Mouse (Mus musculus) intestine, embryonic 15.5 days (tissue): ENCODE data around the gene Gm20388. TPM values are rescaled to one million over a fixed set of nuclear protein-coding genes. Genes with fewer than 3 reads are reported as not detected.

Experiments used
- ATAC-seq: fragments of 200-750 bp; cut with Nextera tagmentation; 2 replicates; pipeline ENCODE4 v1.8.0; 2017; ENCODE audit warnings: moderate TSS enrichment, moderate library complexity
- H3K27ac ChIP-seq: fragments of 300-500 bp; sonication (generic); 2 replicates; pipeline ENCODE4 v1.5.1; 2015; ENCODE audit warnings: mild to moderate bottlenecking, inconsistent platforms
- H3K27me3 ChIP-seq: fragments of 300-500 bp; sonication (generic); replicated peaks from 2 replicates; pipeline ENCODE4 v1.6.1; 2015; ENCODE audit warnings: inconsistent platforms
- H3K36me3 ChIP-seq: fragments of 300-500 bp; sonication (generic); 2 replicates; pipeline ENCODE4 v1.6.1; 2015; ENCODE audit warnings: inconsistent platforms
- H3K4me1 ChIP-seq: fragments of 300-500 bp; sonication (generic); replicated peaks from 2 replicates; pipeline ENCODE4 v1.6.1; 2015; ENCODE audit warnings: inconsistent platforms
- H3K4me2 ChIP-seq: fragments of 300-500 bp; sonication (generic); replicated peaks from 2 replicates; pipeline ENCODE4 v1.6.1; 2015; ENCODE audit warnings: mild to moderate bottlenecking, inconsistent platforms
- H3K4me3 ChIP-seq: fragments of 300-500 bp; sonication (generic); replicated peaks from 2 replicates; pipeline ENCODE4 v1.5.1; 2015; ENCODE audit warnings: inconsistent platforms
- H3K9ac ChIP-seq: fragments of 300-500 bp; sonication (generic); 2 replicates; pipeline ENCODE4 v1.6.1; 2015; ENCODE audit warnings: inconsistent platforms
- H3K9me3 ChIP-seq: fragments of 300-500 bp; sonication (generic); 2 replicates; pipeline ENCODE4 v1.6.1; 2016; ENCODE audit warnings: inconsistent platforms
- WGBS: fragments of 180-500 bp; shearing (Covaris S2); methylation state at CpG from one replicate; pipeline ENCODE4 v1.1.7; 2015; 5-methylcytosine and 5-hydroxymethylcytosine counted together
- polyA plus RNA-seq: library from polyadenylated mRNA; unstranded; fragments of >200 nt; fragmentation: Nextera tagmentation; extraction: Ambion mirVana; gene quantifications from 2 replicates; pipeline ENCODE4 v1.2.1, GENCODE M21; 2015

Gm20388 gene
- polyA plus RNA-seq, 1 experiment from 2014 or later = not detected

GRCm38 (mm10) chr8:123503801-123504467, 3593.3 kb downstream of the Gm20388 start:
- Histone ChIP-seq H3K27ac (no peak overlapping the region), H3K4me1 (no peaks in the 10 kb centered on the region), H3K27me3 (no peaks in the 10 kb centered on the region), H3K36me3 (peaks cover 62% of the 10 kb centered on the region), H3K4me3 (no peak overlapping the region), H3K4me2 (no peak overlapping the region), H3K9ac (no peak overlapping the region), H3K9me3 (no peaks in the 10 kb centered on the region)
- no peak for ATAC-seq
- WGBS = over 99% methylated on average over 6 of the region's 6 CpGs

GRCm38 (mm10) chr8:123504591-123505195, 3594.1 kb downstream of the Gm20388 start:
- no peaks in the 10 kb centered on the region for H3K27me3 ChIP-seq
- H3K9me3 ChIP-seq = no peaks in the 10 kb centered on the region
- ATAC-seq = no peak
- H3K4me2 ChIP-seq = no peak overlapping the region
- WGBS = 92% methylated on average over 9 of the region's 9 CpGs
- no peak overlapping the region for H3K4me3 ChIP-seq
- peaks cover 59% of the 10 kb centered on the region for H3K36me3 ChIP-seq
- H3K27ac ChIP-seq = no peak overlapping the region
- no peaks in the 10 kb centered on the region for H3K4me1 ChIP-seq
- H3K9ac ChIP-seq = no peak overlapping the region

- ATAC-seq = no peak
- 78% methylated on average over 4 of the region's 4 CpGs for WGBS
- Histone ChIP-seq H3K27ac (no peak overlapping the region), H3K9me3 (no peaks in the 10 kb centered on the region), H3K4me2 (no peak overlapping the region), H3K4me3 (no peak overlapping the region), H3K9ac (no peak overlapping the region), H3K27me3 (no peaks in the 10 kb centered on the region), H3K4me1 (no peaks in the 10 kb centered on the region), H3K36me3 (peaks cover 56% of the 10 kb centered on the region)
These were observed 3594.6 kb downstream of the Gm20388 start for GRCm38 (mm10) chr8:123505267-123505666.

GRCm38 (mm10) chr8:123505695-123506094, 3595.1 kb downstream of the Gm20388 start:
- H3K27ac ChIP-seq = no peak overlapping the region
- H3K27me3 ChIP-seq = no peaks in the 10 kb centered on the region
- WGBS = 71% methylated on average over 9 of the region's 9 CpGs
- no peak overlapping the region for H3K9ac ChIP-seq
- no peak overlapping the region for H3K4me2 ChIP-seq
- peaks cover 53% of the 10 kb centered on the region for H3K36me3 ChIP-seq
- no peaks in the 10 kb centered on the region for H3K4me1 ChIP-seq
- no peak for ATAC-seq
- no peaks in the 10 kb centered on the region for H3K9me3 ChIP-seq
- H3K4me3 ChIP-seq = no peak overlapping the region

GRCm38 (mm10) chr8:123507153-123507552, 3596.5 kb downstream of the Gm20388 start:
- no peaks in the 10 kb centered on the region for H3K9me3 ChIP-seq
- peaks cover 39% of the 10 kb centered on the region for H3K36me3 ChIP-seq
- no peak overlapping the region for H3K4me2 ChIP-seq
- H3K27me3 ChIP-seq = no peaks in the 10 kb centered on the region
- no peak overlapping the region for H3K9ac ChIP-seq
- no peaks in the 10 kb centered on the region for H3K4me1 ChIP-seq
- no peak overlapping the region for H3K4me3 ChIP-seq
- H3K27ac ChIP-seq = no peak overlapping the region
- 94% methylated on average over 5 of the region's 5 CpGs for WGBS
- ATAC-seq = no peak

- Histone ChIP-seq H3K4me2 (no peak overlapping the region), H3K27ac (no peak overlapping the region), H3K27me3 (peaks cover 29% of the 10 kb centered on the region), H3K4me1 (peaks cover 9% of the 10 kb centered on the region), H3K36me3 (0 out of 2 replicates have a peak, but pooled peaks cover 12% of the 10 kb centered on the region), H3K9me3 (no peaks in the 10 kb centered on the region), H3K9ac (no peak overlapping the region), H3K4me3 (no peak overlapping the region)
- 76% methylated on average over 5 of the region's 5 CpGs for WGBS
- ATAC-seq = no peak
These were observed 3600.2 kb downstream of the Gm20388 start for GRCm38 (mm10) chr8:123510819-123511218.

- H3K9ac ChIP-seq = no peak overlapping the region
These were observed 3603.5 kb downstream of the Gm20388 start for GRCm38 (mm10) chr8:123514136-123514535.

GRCm38 (mm10) chr8:123514781-123515539, 3604.3 kb downstream of the Gm20388 start, which contains the start of gene Dbndd1:
TSS of gene Dbndd1 (minus strand) at chr8:123515463.
- Histone ChIP-seq H3K9me3 (no peaks in the 10 kb centered on the region), H3K9ac (peak within 1 kb of the TSS; percentile 54), H3K4me2 (peak within 1 kb of the TSS; percentile 100), H3K4me1 (peaks cover 20% of the 10 kb centered on the region), H3K4me3 (peak within 1 kb of the TSS; percentile 66), H3K27ac (peak within 1 kb of the TSS; percentile 14; the same call in 1 of the 2 replicates), H3K27me3 (peaks cover 44% of the 10 kb centered on the region), H3K36me3 (no peaks in the 10 kb centered on the region)
- WGBS = 1% methylated on average over 59 of the region's 63 CpGs
- ATAC-seq = peak; percentile 24; the same call in 1 of the 2 replicates

More at GRCm38 (mm10) chr8:123514136-123514535, 3603.5 kb downstream of the Gm20388 start:
- peaks cover 14% of the 10 kb centered on the region for H3K4me1 ChIP-seq
- H3K4me3 ChIP-seq = peak overlapping the region; percentile 66
- WGBS = 3% methylated on average over 9 of the region's 9 CpGs
- H3K27me3 ChIP-seq = peaks cover 44% of the 10 kb centered on the region
- H3K9me3 ChIP-seq = no peaks in the 10 kb centered on the region
- H3K27ac ChIP-seq = no peak overlapping the region
- no peak for ATAC-seq
- H3K4me2 ChIP-seq = peak overlapping the region; percentile 100
- no peaks in the 10 kb centered on the region for H3K36me3 ChIP-seq

GRCm38 (mm10) chr8:123515540-123515897, 3604.9 kb downstream of the Gm20388 start:
- peak overlapping the region; percentile 66 for H3K4me3 ChIP-seq
- peaks cover 44% of the 10 kb centered on the region for H3K27me3 ChIP-seq
- WGBS = 2% methylated on average over 11 of the region's 11 CpGs
- H3K27ac ChIP-seq = no peak overlapping the region
- H3K36me3 ChIP-seq = no peaks in the 10 kb centered on the region
- H3K4me1 ChIP-seq = peaks cover 20% of the 10 kb centered on the region
- H3K9ac ChIP-seq = no peak overlapping the region
- no peak for ATAC-seq
- peak overlapping the region; percentile 100 for H3K4me2 ChIP-seq
- H3K9me3 ChIP-seq = no peaks in the 10 kb centered on the region

GRCm38 (mm10) chr8:123516596-123516995, 3606.0 kb downstream of the Gm20388 start:
- H3K36me3 ChIP-seq = no peaks in the 10 kb centered on the region
- no peak for ATAC-seq
- 49% methylated on average over 2 of the region's 2 CpGs for WGBS
- H3K9ac ChIP-seq = no peak overlapping the region
- H3K4me2 ChIP-seq = no peak overlapping the region
- peaks cover 44% of the 10 kb centered on the region for H3K27me3 ChIP-seq
- peaks cover 20% of the 10 kb centered on the region for H3K4me1 ChIP-seq
- no peak overlapping the region for H3K4me3 ChIP-seq
- no peak overlapping the region for H3K27ac ChIP-seq
- H3K9me3 ChIP-seq = no peaks in the 10 kb centered on the region

GRCm38 (mm10) chr8:123518172-123518571, 3607.5 kb downstream of the Gm20388 start:
- peaks cover 5% of the 10 kb centered on the region; the same call in 1 of the 2 replicates for H3K36me3 ChIP-seq
- H3K4me1 ChIP-seq = peaks cover 20% of the 10 kb centered on the region
- no peaks in the 10 kb centered on the region for H3K9me3 ChIP-seq
- H3K27me3 ChIP-seq = peaks cover 34% of the 10 kb centered on the region
- peak overlapping the region; percentile 79 for H3K4me3 ChIP-seq
- no peak for ATAC-seq
- no peak overlapping the region for H3K27ac ChIP-seq
- H3K4me2 ChIP-seq = peak overlapping the region; percentile 83
- 33% methylated on average over 10 of the region's 10 CpGs for WGBS
- H3K9ac ChIP-seq = no peak overlapping the region

- no peak within 1 kb of the TSS; the same call in 1 of the 2 replicates for H3K27ac ChIP-seq
- H3K4me3 ChIP-seq = peak within 1 kb of the TSS; percentile 79
- H3K9me3 ChIP-seq = no peaks in the 10 kb centered on the region
- peaks cover 20% of the 10 kb centered on the region for H3K4me1 ChIP-seq
- H3K4me2 ChIP-seq = peak within 1 kb of the TSS; percentile 83
- peaks cover 30% of the 10 kb centered on the region for H3K27me3 ChIP-seq
- peak within 1 kb of the TSS; percentile 75 for H3K9ac ChIP-seq
- peak; percentile 97 for ATAC-seq
- H3K36me3 ChIP-seq = peaks cover 9% of the 10 kb centered on the region
- WGBS = under 1% methylated on average over 20 of the region's 20 CpGs
These were observed 3608.0 kb downstream of the Gm20388 start, which contains the start of gene Gas8 for GRCm38 (mm10) chr8:123518667-123519066. TSS of gene Gas8 (plus strand) at chr8:123518834.
